Mouse (Mus musculus): ENCODE measurements at regions not wholly inside any gene's neighbourhood (a gene's known extent, or its start where the extent isn't known, plus 50 kb on each side); places are given as distances from the start of the nearest gene placed in this dataset.
"Not testable (repeated sequence)": the region's sequence is repeated elsewhere in the genome, so short reads cannot be mapped to it uniquely, and the experiment has no call there.

- DNase-seq = no peak
Measured at GRCm38 (mm10) chr7:73037638-73038037, 337.7 kb upstream of the Rgma start.

- DNase-seq = no peak
Measured at GRCm38 (mm10) chr7:73039921-73040320, 335.4 kb upstream of the Rgma start.

- DNase-seq = no peak
Measured at GRCm38 (mm10) chr7:73044316-73044715, 331.0 kb upstream of the Rgma start.

- DNase-seq = no peak
Measured at GRCm38 (mm10) chr7:73055891-73056290, 319.4 kb upstream of the Rgma start.

- no peak for DNase-seq
Measured at GRCm38 (mm10) chr7:73063556-73063955, 311.8 kb upstream of the Rgma start.

GRCm38 (mm10) chr7:73068534-73068933 is 306.8 kb upstream of the Rgma start:
- no peak for DNase-seq

- no peak for DNase-seq
Measured at GRCm38 (mm10) chr7:73069352-73069751, 306.0 kb upstream of the Rgma start.

GRCm38 (mm10) chr7:73075391-73075790 is 299.9 kb upstream of the Rgma start:
- not testable (repeated sequence) for DNase-seq

GRCm38 (mm10) chr7:73087496-73088185 is 287.7 kb upstream of the Rgma start:
- no peak for DNase-seq

- DNase-seq = no peak
Measured at GRCm38 (mm10) chr7:73088321-73088720, 287.0 kb upstream of the Rgma start.

GRCm38 (mm10) chr7:73091758-73092157 is 283.6 kb upstream of the Rgma start:
- no peak for DNase-seq

- peak; percentile 16 for DNase-seq
Measured at GRCm38 (mm10) chr7:73094059-73094458, 281.2 kb upstream of the Rgma start.

- peak; percentile 51 for DNase-seq
Measured at GRCm38 (mm10) chr7:73118871-73119270, 256.4 kb upstream of the Rgma start.

- DNase-seq = no peak
Measured at GRCm38 (mm10) chr7:73120276-73120675, 255.0 kb upstream of the Rgma start.

- peak; percentile 6 for DNase-seq
Measured at GRCm38 (mm10) chr7:73124976-73125375, 250.3 kb upstream of the Rgma start.

- no peak for DNase-seq
Measured at GRCm38 (mm10) chr7:73125864-73126263, 249.4 kb upstream of the Rgma start.

- DNase-seq = no peak
Measured at GRCm38 (mm10) chr7:73135786-73136185, 239.5 kb upstream of the Rgma start.

GRCm38 (mm10) chr7:73138269-73138668 is 237.0 kb upstream of the Rgma start:
- DNase-seq = peak; percentile 17

GRCm38 (mm10) chr7:73138861-73139493 is 236.3 kb upstream of the Rgma start:
- DNase-seq = no peak

- DNase-seq = no peak
Measured at GRCm38 (mm10) chr7:73139901-73140300, 235.4 kb upstream of the Rgma start.

GRCm38 (mm10) chr7:73141167-73141566 is 234.1 kb upstream of the Rgma start:
- no peak for DNase-seq

- DNase-seq = no peak
Measured at GRCm38 (mm10) chr7:73143902-73144301, 231.4 kb upstream of the Rgma start.

- DNase-seq = no peak
Measured at GRCm38 (mm10) chr7:73144846-73145245, 230.5 kb upstream of the Rgma start.

- DNase-seq = no peak
Measured at GRCm38 (mm10) chr7:73147251-73147650, 228.1 kb upstream of the Rgma start.

- DNase-seq = no peak
Measured at GRCm38 (mm10) chr7:73150436-73150835, 224.9 kb upstream of the Rgma start.
